Mouse (Mus musculus): ENCODE measurements around the gene Pbld1. TPM values are rescaled to one million over a fixed set of nuclear protein-coding genes. Genes with fewer than 3 reads are reported as not detected.

Gene Pbld1
- not detected for polyA plus RNA-seq (2017; shearing (Covaris generic))

DNA sequence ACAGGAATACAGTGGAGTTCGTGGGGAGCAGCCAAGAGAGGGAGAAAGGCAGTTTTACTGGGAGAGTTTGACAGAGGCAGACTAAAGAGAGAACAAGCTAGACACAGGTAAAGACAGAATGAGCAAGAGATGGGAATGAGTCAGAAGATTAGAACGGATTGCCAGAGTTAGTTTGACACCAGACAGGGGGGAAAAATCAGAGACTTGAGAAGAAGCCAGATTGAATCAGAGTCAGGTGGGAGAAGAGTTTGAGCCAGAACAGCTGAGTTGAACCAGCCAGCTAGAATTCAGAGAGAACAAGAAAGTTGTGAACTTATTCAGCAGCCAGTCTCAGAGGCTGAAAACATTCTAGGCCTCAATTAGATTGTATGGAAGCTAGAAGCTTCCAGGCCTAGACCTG is at the start of gene Pbld1:
Gene Pbld1 (plus strand): TSS at position 301 of the 400 bp plus-strand sequence.

GRCm38 (mm10) chr10:63023749-63024579 is 36.0 kb upstream of the Pbld1 start, which contains the start of the genes Hnrnph3 and Pbld2:
Hnrnph3 (minus strand) TSS chr10:63024217.
Pbld2 (plus strand) TSS chr10:63024315.

GRCm38 (mm10) chr10:63099521-63099920 is 39.6 kb downstream of the Pbld1 start, which contains the start of gene Atoh7:
Atoh7 (plus strand) TSS chr10:63099651.

Other genes with a start within 250 kb of the Pbld1 start
- gene Tet1, start 151.2 kb upstream of the Pbld1 start, polyA plus RNA-seq (2017; shearing (Covaris generic)) = 12.8 TPM
- gene Slc25a16, start 139.5 kb upstream of the Pbld1 start, polyA plus RNA-seq (2017; shearing (Covaris generic)) = 10.3 TPM
- gene Dna2, start 113.1 kb upstream of the Pbld1 start, polyA plus RNA-seq (2017; shearing (Covaris generic)) = 0.52 TPM
- 41.7 TPM for gene Rufy2, start 79.9 kb upstream of the Pbld1 start, polyA plus RNA-seq (2017; shearing (Covaris generic))
- gene Hnrnph3, start 35.9 kb upstream of the Pbld1 start, polyA plus RNA-seq (2017; shearing (Covaris generic)) = 75.9 TPM
- 2.0 TPM for gene Pbld2, start 35.8 kb upstream of the Pbld1 start, polyA plus RNA-seq (2017; shearing (Covaris generic))
- gene Atoh7, start 39.5 kb downstream of the Pbld1 start, polyA plus RNA-seq (2017; shearing (Covaris generic)) = not detected
- gene Mypn, start 143.8 kb downstream of the Pbld1 start, polyA plus RNA-seq (2017; shearing (Covaris generic)) = 0.20 TPM
- 101 TPM for gene Herc4, start 183.6 kb downstream of the Pbld1 start, polyA plus RNA-seq (2017; shearing (Covaris generic))